Mouse (Mus musculus) stomach, embryonic 16.5 days (tissue): ENCODE data around the gene Best2. TPM values are rescaled to one million over a fixed set of nuclear protein-coding genes. Genes with fewer than 3 reads are reported as not detected.
A peak's percentile ranks its signal among the peaks of the same experiment; 100 is the strongest.

Source experiments
- ATAC-seq: fragments of 200-750 bp; cut with Nextera tagmentation; 2 replicates; pipeline ENCODE4 v1.8.0; 2017; ENCODE audit warnings: moderate number of reproducible peaks, moderate TSS enrichment; ENCODE audit not compliant: insufficient read depth, low FRiP score
- H3K27ac ChIP-seq: fragments of 300-500 bp; sonication (generic); 2 replicates; pipeline ENCODE4 v1.5.1; 2014; ENCODE audit warnings: low read length
- H3K27me3 ChIP-seq: fragments of 300-500 bp; sonication (generic); 2 replicates; pipeline ENCODE4 v1.6.1; 2014; ENCODE audit warnings: low read length, control low read depth, mixed read lengths; ENCODE audit not compliant: control insufficient read depth, insufficient read depth
- H3K36me3 ChIP-seq: fragments of 300-500 bp; sonication (generic); 2 replicates; pipeline ENCODE4 v1.6.1; 2014; ENCODE audit warnings: low read length; ENCODE audit not compliant: control insufficient read depth, insufficient read depth
- H3K4me1 ChIP-seq: fragments of 300-500 bp; sonication (generic); 2 replicates; pipeline ENCODE4 v1.6.1; 2014; ENCODE audit warnings: low read length, control low read depth, mixed read lengths; ENCODE audit not compliant: control insufficient read depth, insufficient read depth
- H3K4me2 ChIP-seq: fragments of 300-500 bp; sonication (generic); 2 replicates; pipeline ENCODE4 v1.6.1; 2014; ENCODE audit warnings: low read depth, low read length, mixed read lengths
- H3K4me3 ChIP-seq: fragments of 300-500 bp; sonication (generic); replicated peaks from 2 replicates; pipeline ENCODE4 v1.5.1; 2014; ENCODE audit warnings: mild to moderate bottlenecking, low read length
- H3K9ac ChIP-seq: fragments of 300-500 bp; sonication (generic); 2 replicates; pipeline ENCODE4 v1.6.1; 2014; ENCODE audit warnings: low read length
- H3K9me3 ChIP-seq: fragments of 300-500 bp; sonication (generic); replicated peaks from 2 replicates; pipeline ENCODE4 v1.6.1; 2016; ENCODE audit warnings: low read length, control low read depth; ENCODE audit not compliant: control insufficient read depth
- WGBS: fragments of 180-500 bp; shearing (Covaris S2); extraction: QIAGEN DNeasy Blood & Tissue Kit; methylation state at CpG from one replicate; pipeline ENCODE4 v1.1.7; 2014; 5-methylcytosine and 5-hydroxymethylcytosine counted together
- microRNA-seq: library from miRNA; unstranded; fragments of <30 nt; microRNA quantifications from one replicate; pipeline ENCODE4, GENCODE M21; 2016
- polyA plus RNA-seq: library from polyadenylated mRNA; unstranded; fragments of >200 nt; fragmentation: Nextera tagmentation; extraction: Ambion mirVana; gene quantifications from 2 replicates; pipeline ENCODE4 v1.2.1, GENCODE M21; 2015

Gene Best2
- polyA plus RNA-seq, 1 experiment from 2014 or later = 0.30 TPM

DNA sequence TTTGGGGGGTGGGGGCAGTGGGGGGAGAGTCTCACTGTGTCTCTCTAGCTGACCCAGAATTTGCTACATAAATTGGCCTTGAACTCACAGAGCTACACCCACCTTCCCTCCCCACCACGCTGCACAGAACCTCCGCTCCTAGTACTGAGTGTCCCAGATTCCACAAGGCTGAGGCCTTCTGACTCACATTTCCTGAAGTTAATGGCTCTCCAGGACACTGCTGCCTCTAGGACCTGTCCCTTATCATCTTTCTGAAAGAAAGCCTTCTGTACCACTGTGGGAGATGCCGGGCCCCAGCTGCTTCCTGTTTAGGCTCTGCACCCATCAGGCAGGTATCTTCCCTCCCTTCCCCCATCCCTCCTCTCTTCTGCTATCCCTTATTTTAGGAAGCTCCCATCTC is 47.7 kb downstream of the Best2 start:
- Histone ChIP-seq H3K9me3 (no peaks in the 10 kb centered on the region), H3K27ac (peak overlapping the region; percentile 25), H3K36me3 (no peaks in the 10 kb centered on the region; the same call in 1 of the 2 replicates), H3K9ac (peak overlapping the region; percentile 46; the same call in 1 of the 2 replicates), H3K4me2 (peak overlapping the region; percentile 96; the same call in 1 of the 2 replicates), H3K4me1 (peaks cover 29% of the 10 kb centered on the region), H3K4me3 (no peak overlapping the region), H3K27me3 (no peaks in the 10 kb centered on the region)
- ATAC-seq = no peak
- 31% methylated on average over 3 of the region's 3 CpGs for WGBS

DNA sequence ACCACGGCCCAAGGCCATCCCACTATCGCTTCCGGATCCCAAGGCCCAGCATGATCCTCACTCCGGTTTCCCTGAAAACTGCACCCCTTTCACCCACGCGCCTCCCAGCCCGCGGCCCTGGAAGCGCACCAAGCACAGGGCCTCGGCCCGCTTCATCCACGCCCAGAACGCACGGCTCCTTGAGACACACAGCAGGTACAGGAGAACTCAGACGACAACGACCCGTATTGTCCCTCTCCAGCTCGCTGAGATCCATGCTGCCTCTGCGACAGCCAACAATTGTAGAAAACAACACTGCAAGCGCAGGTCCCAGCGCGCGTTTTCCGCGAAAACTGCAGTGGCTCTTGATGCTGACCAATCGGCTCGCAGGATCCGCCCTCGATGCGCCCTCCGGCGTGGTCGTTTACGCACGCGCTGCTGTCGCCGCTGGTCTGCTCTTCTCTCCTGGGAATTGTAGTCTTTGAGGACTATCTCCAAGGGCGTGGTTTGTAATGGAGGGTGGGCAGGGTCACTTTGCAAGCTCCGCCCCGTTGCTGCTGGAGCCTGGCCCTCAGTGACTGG is 48.5 kb downstream of the Best2 start:
- ATAC-seq = peak; percentile 92
- WGBS = under 1% methylated on average over 41 of the region's 41 CpGs
- H3K36me3 ChIP-seq = no peaks in the 10 kb centered on the region; the same call in 1 of the 2 replicates
- no peaks in the 10 kb centered on the region for H3K9me3 ChIP-seq
- H3K27ac ChIP-seq = peak overlapping the region; percentile 86
- peak overlapping the region; percentile 82 for H3K9ac ChIP-seq
- peaks cover 25% of the 10 kb centered on the region for H3K4me1 ChIP-seq
- peak overlapping the region; percentile 96 for H3K4me2 ChIP-seq
- H3K27me3 ChIP-seq = no peaks in the 10 kb centered on the region
- peak overlapping the region; percentile 76 for H3K4me3 ChIP-seq

DNA sequence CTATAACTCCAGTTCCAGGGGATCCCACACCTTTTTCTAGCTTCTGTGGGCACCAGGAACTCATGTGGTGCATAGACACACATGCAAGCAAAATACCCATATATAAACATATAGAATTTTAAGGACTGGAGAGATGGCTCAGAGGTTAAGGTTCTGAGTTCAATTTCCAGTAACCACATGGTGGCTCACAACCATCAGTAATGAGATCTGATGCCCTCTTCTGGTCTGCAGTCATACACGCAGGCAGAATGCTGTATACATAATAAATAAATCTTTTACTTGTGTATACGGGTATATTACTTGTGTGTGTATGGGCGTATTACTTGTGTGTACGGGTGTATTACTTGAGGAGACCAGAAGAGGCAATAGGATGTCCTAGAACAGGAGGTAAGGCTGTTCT is 50.4 kb downstream of the Best2 start:
- WGBS = 84% methylated on average over 4 of the region's 4 CpGs

DNA sequence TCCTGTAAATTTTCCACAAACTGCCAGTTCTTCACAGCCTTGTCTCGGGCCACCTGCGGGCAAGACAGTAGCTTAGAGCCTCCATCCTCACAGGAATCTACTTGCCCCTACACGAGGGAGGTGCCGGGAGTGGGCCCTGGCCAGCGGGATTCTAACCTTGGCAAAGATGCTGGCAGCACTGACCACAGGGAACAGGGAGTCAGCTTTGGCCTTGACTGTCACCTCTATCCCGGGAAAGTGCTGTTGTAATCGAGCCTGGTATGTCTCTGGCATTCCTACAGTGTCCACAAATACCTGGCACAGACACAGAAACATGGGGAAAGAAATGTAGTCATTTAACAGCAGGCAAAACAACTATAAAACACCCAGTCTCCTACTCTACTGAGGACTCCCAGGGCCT is 54.5 kb downstream of the Best2 start:
- no peaks in the 10 kb centered on the region; the same call in 1 of the 2 replicates for H3K4me1 ChIP-seq
- no peak overlapping the region for H3K9ac ChIP-seq
- H3K4me3 ChIP-seq = no peak overlapping the region
- H3K9me3 ChIP-seq = no peaks in the 10 kb centered on the region
- no peaks in the 10 kb centered on the region for H3K27me3 ChIP-seq
- 85% methylated on average over 7 of the region's 7 CpGs for WGBS
- H3K27ac ChIP-seq = no peak overlapping the region
- H3K4me2 ChIP-seq = no peak overlapping the region
- no peak for ATAC-seq
- peaks cover 8% of the 10 kb centered on the region; the same call in 1 of the 2 replicates for H3K36me3 ChIP-seq

More for the DNA sequence above, 50.4 kb downstream of the Best2 start:
- Histone ChIP-seq H3K27ac (no peak overlapping the region), H3K27me3 (no peaks in the 10 kb centered on the region), H3K4me3 (no peak overlapping the region), H3K9me3 (no peaks in the 10 kb centered on the region), H3K4me2 (no peak overlapping the region), H3K36me3 (no peaks in the 10 kb centered on the region), H3K4me1 (peaks cover 19% of the 10 kb centered on the region), H3K9ac (no peak overlapping the region)
- ATAC-seq = no peak

Small RNAs within 50 kb of the gene (microRNA-seq; reads per million reads assigned to microRNA genes)
- gene Mir7070 = 1.5 reads per million

Other genes with a start within 250 kb of the Best2 start
- gene Nfix, start 214.2 kb downstream of the Best2 start, polyA plus RNA-seq = 36.5 and 37.8 TPM in 2 replicates
- 6.0 and 7.2 TPM in 2 replicates for gene Dand5, start 191.7 kb downstream of the Best2 start, polyA plus RNA-seq
- gene Gadd45gip1, start 183.0 kb downstream of the Best2 start, polyA plus RNA-seq = 42.0 and 49.5 TPM in 2 replicates
- gene Rad23a, start 173.9 kb downstream of the Best2 start, polyA plus RNA-seq = 106 and 122 TPM in 2 replicates
- 1,028 and 1,118 TPM in 2 replicates for gene Calr, start 167.6 kb downstream of the Best2 start, polyA plus RNA-seq
- 85.9 and 91.5 TPM in 2 replicates for gene Farsa, start 157.5 kb downstream of the Best2 start, polyA plus RNA-seq
- gene Syce2, start 142.4 kb downstream of the Best2 start, polyA plus RNA-seq = 44.9 and 49.0 TPM in 2 replicates
- gene Gcdh, start 120.6 kb downstream of the Best2 start, polyA plus RNA-seq = 41.1 and 45.8 TPM in 2 replicates
- gene Klf1, start 112.6 kb downstream of the Best2 start, polyA plus RNA-seq = 15.7 and 18.4 TPM in 2 replicates
- 14.0 and 14.4 TPM in 2 replicates for gene Dnase2a, start 106.0 kb downstream of the Best2 start, polyA plus RNA-seq
- gene Mast1, start 77.2 kb downstream of the Best2 start, polyA plus RNA-seq = 1.4 and 1.6 TPM in 2 replicates
- gene Rtbdn, start 67.5 kb downstream of the Best2 start, polyA plus RNA-seq = 0.19 and 0.28 TPM in 2 replicates
- not detected in 2 replicates for gene Gm49661, start 45.1 kb downstream of the Best2 start, polyA plus RNA-seq
- gene Prdx2, start 44.9 kb downstream of the Best2 start, polyA plus RNA-seq = 584 and 593 TPM in 2 replicates
- 97.5 and 108 TPM in 2 replicates for gene Rnaseh2a, start 44.8 kb downstream of the Best2 start, polyA plus RNA-seq
- 21.6 and 25.8 TPM in 2 replicates for gene Junb, start 35.8 kb downstream of the Best2 start, polyA plus RNA-seq
- gene Hook2, start 23.9 kb downstream of the Best2 start, polyA plus RNA-seq = 50.0 TPM in 2 replicates
- 108 and 110 TPM in 2 replicates for gene Asna1, start 10.8 kb upstream of the Best2 start, polyA plus RNA-seq
- 63.4 and 64.0 TPM in 2 replicates for gene Trir, start 12.3 kb upstream of the Best2 start, polyA plus RNA-seq
- 28.6 and 31.0 TPM in 2 replicates for gene Tnpo2, start 22.4 kb upstream of the Best2 start, polyA plus RNA-seq
- gene Fbxw9, start 45.5 kb upstream of the Best2 start, polyA plus RNA-seq = 28.1 and 29.9 TPM in 2 replicates
- 0.53 TPM in 1 of 2 replicates, not detected in the other for gene Gm5741, start 53.5 kb upstream of the Best2 start, polyA plus RNA-seq
- 47.1 TPM in 2 replicates for gene Dhps, start 57.2 kb upstream of the Best2 start, polyA plus RNA-seq
- gene Wdr83os, start 66.2 kb upstream of the Best2 start, polyA plus RNA-seq = 116 and 131 TPM in 2 replicates
- gene Wdr83, start 66.8 kb upstream of the Best2 start, polyA plus RNA-seq = 36.8 and 46.1 TPM in 2 replicates
- 59.8 and 61.3 TPM in 2 replicates for gene Man2b1, start 68.7 kb upstream of the Best2 start, polyA plus RNA-seq
- 3.0 and 4.0 TPM in 2 replicates for gene Zfp791, start 108.6 kb upstream of the Best2 start, polyA plus RNA-seq
- not detected in 2 replicates for gene Cks1brt, start 137.4 kb upstream of the Best2 start, polyA plus RNA-seq
- not detected in 2 replicates for gene Olfr371, start 211.5 kb upstream of the Best2 start, polyA plus RNA-seq